Mouse (Mus musculus): ENCODE results near the gene Csnk1g2.

DNA sequence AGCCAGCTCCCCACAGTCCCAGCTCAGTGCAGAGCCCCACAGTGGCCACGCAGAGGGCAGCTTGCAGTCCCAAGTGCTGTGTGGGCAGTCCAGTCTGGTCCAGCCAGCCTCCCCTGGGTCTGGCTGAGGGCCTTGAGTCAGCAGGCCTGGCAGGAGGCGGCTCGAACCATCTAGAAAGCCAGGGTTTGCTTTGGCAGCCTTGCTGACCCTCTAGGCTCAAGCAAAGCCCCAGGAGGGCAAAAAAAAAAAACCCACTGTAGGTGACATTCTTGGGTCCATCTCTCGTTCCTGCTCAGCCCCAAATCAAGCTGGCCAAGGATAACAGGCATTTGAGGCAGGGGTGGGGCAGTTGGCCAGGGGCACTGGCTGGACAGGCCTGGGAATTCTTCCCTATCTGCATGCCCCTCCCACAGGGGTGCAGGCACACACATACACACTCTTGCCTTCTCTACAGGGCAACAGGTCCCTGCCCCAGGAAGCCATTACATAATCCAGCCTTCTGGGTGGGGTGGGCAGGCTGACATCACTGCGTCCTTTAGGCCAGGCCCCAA is 51.6 kb downstream of the Csnk1g2 start:
- TF ChIP-seq CTCF (IDR thresholded peaks at IDR 0.05; ENCODE audit: insufficient read depth, low read length) (no peak), POLR2A (IDR thresholded peaks at IDR 0.05; ENCODE audit: borderline replicate concordance, extremely low read depth, low read depth, low read length) (peak; percentile 41; the same call in 1 of the 2 replicates)

Data from lung, adult 2 months (tissue).